Mouse (Mus musculus) cerebellum, adult 18-20 months (tissue): Measurements from ENCODE around the gene Aox3.

Experiments
- DNase-seq, 2 experiments: peaks; one replicate each; pipeline ENCODE4 v3.0.0; 2021

Gene Aox3

DNA sequence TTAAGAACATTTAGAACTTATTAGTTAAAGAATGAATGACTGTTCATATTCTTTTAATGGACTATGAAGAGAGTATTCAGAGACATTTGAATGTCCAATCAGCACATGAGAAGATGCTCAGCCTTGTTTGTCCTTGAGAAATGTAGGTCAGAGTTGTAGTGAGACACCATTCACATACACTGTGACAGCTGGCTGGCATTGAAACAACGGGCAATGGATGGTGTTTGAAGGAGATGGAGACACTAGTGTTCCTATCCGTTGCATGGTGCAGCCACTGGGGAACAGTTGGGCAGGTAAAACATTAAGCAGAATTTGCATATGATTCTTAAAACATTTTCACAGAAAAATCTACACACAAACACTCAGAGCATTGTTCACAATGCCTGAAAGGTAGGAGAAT lies 5.9 kb upstream of the Aox3 start:
- DNase-seq: no peak

DNA sequence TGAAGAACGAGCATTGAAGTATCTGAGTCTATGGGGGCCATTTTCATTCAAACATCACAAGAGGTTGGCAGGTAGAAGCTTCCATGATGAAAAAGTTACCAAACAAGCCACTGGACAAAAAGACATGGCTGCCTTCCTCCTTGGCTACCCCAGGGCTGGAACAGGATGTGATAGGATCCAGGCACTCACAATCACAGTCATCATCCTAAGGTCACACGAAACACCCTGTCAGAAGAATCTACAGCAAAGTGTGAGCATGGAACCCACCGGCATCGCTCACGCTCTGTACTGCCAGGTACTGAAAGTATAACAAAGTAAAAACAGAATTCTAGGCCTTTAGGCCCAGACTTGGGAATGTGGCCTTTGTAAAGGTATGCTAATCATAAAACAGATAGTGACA lies 2.7 kb upstream of the Aox3 start:
- no peak for DNase-seq

DNA sequence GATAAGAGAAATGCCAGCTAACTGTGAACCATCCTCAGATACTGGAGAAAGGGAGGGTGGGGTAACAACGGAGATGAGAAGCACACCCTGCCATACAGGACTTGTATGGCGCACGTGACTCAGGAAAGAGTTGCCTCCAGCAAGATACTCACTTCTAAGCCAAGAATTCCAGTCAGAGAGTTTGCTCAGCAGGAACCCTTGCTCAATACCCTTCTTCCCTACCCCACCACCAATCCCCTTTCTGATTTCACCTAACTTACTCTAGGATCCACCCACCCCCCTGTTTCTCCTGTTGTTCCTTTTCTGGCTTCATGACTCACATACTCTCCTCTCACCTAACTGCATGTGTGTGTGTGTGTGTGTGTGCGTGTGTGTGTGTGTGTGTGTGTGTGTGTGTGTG lies 1.6 kb upstream of the Aox3 start:
- DNase-seq: no peak

DNA sequence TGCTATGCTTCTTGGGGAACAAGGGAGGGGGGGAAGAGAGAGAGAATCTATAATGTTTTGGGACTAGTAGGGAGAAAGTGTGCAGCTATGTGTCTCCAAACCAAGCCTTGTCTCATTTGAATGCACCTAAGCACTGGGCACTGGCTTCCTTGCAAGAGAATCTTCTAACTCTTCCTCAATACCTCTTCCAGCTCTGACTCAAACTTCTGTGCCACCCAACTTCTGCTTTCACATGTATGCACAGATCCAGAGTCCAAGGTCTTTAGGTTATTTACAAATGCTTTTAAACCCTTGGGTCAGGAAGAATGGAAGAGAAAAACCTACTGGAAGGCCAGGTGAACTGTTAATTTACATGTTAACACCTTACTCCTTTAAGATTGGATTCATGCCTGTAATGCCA lies 511 bp downstream of the Aox3 start:
- no peak for DNase-seq

DNA sequence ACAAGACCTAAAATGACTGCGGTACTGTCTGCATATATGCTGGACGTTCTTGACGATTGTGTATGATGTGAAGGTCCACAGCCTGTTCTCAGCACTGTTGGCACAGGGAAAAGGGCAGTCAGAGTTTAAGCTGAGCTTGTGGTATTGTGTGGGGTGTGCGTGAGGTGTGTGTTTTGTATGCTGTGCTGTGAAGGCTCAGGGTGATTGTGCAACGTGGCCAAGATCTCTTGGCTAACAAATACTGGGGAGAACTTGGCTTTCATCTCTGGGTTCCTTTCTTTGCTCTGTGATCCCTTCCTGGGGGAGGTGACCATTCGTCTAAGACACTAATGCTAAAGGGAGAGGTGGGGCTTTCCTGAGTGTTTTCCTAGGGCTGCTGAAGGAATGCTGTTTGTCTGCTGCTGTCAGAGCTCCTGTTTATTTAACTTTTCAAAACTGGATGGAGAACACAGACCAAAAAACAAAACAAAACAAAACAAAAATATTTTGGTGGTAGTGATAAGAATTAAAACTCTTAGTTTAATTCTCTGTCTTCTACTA lies 1.2 kb downstream of the Aox3 start:
- DNase-seq: no peak

DNA sequence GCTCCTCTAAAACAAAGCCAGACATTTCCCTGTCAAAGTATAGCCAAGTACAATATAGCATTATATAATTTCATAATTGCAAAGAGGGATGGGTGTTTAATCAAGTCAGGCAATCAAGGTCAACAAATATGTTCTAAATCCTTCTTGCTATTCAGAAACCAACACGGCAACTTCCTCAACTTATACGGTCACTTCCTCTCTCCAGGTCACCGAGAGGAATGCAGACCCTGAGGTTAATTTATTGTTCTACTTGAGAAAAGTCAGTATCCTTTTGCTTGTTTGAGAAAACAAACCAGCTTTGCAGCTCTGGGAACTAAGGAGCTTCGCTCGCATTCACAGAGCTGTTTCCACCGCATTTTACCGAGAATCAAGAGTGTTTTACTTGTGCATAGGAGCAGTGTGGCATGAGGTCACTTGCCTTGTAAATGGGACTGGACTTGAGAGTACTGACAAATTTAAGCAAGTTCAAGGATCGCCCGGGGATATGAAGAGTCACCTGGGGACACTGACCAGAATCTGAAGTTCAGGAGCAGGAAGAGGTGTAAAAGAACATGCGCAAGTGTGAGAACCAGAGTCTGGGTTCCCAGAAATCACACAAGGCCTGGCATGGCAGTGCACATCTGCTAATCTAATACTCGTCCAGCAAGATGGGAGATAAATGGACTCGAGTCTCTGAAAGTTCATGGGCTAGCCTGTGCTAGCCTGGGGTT lies 1.9 kb downstream of the Aox3 start:
- no peak for DNase-seq

DNA sequence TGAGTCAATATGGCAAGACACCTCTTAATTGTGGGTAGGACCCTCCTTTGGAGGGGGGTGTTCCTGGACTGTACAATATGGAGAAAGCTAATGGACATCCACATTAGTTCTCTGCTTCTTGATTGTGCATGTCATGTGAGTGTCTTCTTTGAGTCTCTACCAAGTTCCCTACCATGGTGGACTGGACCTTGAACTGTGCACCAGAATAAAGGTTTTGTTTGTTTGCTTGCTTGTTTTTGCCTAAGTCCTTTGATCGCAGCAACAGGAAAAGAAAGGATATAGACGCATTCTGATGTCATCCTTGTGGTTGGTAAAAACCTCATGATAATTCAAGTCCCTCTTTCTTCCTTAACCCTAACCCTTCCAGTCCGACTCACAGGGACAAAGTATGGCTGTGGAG lies 5.3 kb downstream of the Aox3 start:
- no peak for DNase-seq

DNA sequence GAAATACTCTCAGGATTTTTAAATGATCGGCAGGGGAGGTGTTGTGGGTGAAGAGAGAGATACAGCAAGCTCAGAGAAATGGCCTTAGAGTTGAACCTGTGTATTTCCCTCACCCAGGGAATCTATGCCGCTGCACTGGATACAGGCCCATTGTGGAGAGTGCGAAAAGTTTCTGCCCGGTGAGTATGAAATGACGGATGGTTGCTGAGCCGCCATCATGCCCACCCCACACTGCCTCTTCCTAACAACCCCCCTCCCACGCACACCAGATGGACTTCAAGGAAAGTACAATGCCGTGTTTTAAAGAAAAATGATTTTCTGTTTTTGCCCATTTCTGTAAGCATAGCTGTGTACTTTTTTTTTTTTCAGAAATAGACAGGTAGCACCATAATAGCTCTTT lies 12.0 kb downstream of the Aox3 start:
- no peak for DNase-seq

DNA sequence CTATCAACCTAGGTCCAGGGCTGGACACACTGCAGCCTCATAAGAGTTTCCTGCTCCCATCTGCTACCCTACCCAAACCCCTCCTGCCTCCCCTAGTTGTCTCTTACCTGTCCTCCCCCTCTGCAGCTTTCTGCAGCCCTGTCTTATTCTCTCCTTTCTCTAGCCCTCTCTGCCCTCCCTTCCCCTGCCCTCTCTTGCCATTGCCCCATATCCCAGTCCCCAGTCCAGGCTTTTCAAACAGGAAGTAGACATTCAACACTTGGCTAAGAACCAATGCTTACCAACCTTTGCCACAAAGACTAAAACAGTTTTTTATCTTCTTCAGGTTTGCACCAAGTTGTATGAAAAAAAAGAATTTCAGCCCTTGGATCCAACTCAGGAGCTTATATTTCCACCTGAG lies 25.0 kb downstream of the Aox3 start:
- DNase-seq: no peak

DNA sequence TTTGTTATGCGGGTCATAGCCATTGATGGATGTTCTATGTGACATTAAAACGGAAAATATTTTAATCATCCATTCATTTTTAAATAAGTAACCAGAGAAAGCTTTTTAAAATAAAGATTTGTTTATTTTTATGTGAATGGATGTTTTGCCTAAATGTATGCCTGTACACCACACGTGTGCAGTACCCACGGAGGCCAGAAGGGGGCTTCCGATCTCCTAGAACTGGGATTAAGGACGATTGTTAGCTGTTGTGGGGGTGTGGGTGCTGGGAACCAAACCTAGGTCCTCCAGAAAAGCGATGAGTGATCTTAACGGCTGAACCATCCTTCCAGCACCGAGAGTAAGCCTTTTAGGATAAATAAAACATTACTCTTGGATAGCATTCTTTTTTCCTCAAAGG lies 26.1 kb downstream of the Aox3 start:
- no peak for DNase-seq

DNA sequence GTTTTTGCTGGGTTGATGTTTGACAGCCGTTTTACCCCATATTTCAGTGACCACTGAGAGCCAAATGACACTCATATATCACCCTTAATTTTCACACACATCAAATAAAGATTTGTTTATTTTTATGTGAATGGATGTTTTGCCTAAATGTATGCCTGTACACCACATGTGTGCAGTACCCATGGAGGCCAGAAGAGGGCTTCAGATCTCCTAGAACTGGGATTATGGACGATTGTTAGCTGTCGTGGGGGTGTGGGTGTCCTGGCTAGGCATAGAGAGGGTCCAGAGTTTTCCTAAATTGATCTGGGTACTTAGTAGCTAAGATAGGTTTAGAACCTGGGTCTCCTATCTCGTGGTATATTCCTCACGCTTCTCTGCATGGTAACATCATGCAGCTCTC lies 27.7 kb downstream of the Aox3 start:
- DNase-seq: no peak

DNA sequence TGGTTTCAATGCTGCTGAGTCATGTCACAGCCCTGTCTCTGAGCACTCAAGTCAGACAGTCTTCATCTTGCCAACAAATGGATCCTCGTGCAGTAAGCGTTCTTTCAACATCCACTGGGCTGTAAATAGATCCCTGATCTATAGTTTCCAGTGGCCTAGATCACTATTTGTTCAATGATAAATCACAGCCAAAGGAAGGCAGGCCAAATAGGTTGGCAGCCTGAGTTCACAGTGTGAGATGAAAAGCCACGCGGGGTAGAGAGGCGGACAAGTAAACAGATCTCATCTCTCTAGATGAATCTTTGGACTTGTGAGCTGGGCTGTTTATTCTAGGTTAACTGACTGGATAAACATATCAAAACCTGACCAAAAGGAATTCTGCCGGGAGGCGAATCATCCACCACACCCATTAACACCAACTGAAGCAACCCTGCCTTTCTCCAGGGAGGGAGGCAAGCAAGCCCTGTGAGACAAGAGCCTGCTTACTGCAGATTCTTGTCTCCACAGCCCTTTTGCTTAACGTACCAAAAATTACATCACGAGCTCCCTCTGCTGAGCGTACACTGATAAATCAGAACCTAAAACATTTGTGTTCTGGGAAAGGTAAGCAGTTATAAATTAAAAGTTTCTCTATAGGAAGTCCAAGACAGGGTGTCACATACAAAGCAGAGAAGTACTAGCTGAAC lies 31.6 kb downstream of the Aox3 start:
- peak; percentile 22 to 26 for DNase-seq

DNA sequence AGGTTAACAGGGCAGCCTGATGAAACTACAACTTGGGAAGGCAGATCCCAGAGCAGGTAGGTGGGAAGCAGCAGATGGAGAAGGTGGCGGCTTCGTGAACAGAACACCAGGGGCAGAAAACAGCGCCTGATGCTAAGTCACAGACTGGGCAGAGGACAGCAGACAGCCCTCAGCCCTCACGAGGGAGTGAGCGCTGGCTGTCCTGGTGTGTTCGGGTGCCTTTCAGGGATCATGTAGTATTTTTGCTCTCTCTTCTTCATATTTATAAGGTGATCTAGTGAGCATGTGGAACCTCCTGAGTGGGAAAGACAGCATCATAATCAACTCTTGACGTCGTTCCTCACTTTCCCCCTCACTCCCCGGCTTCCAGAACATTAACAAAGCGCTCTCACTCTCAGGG lies 33.1 kb downstream of the Aox3 start:
- DNase-seq: no peak

DNA sequence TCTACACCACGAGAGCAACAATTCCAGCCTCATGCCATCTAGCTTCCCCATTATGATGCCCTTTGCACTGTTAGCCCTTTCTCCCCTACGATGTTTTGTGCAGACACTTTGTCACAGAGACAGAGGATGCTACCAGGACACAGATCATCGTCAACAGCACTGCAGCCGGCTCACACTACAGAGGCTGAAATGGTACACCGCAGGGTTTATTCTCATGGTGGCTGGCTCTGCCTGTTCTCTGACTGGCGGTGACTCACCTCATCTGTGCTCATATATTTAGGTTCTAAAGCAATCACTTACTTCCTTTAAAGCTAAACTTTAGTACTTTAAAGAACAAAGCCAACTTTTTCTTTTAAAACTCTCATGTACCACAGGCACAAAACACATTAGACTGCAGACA lies 34.8 kb downstream of the Aox3 start:
- DNase-seq: no peak

DNA sequence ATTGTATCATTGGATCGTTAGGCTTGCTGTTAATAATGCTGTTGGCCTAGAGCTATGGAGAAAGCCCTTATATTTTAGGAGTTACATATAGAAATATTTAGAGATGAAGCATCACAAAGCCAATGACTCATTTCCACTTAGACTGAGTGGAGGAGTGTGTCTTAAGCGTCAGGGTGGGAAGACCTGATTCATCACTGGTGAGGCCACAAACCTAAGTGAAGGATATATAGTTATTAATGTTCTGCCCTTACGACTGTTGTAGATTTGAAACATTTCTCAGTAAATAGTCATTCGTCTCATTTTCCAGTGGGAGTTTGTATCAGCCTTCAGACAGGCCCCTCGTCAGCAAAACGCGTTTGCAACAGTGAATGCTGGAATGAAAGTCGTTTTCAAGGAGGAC lies 39.3 kb downstream of the Aox3 start:
- no peak for DNase-seq

DNA sequence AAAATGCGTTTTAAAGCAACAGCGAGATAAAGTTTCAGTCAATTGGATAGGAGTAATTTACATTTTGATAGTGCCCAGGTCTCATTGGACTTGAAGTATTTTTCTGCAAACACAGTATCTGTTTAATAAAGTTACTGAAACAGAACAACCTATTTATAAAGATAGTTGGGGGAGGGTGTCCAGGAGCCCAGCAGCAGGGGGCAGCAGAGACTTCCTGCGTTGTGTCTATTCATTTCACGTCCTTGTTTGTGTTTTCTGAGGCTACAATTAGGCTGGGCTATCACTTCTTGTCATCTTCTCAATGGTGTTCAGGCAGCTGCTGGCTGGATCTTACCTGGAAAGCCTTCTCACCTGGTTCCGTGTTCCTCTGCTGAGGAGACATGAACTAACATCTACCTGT lies 43.8 kb downstream of the Aox3 start:
- DNase-seq: no peak

DNA sequence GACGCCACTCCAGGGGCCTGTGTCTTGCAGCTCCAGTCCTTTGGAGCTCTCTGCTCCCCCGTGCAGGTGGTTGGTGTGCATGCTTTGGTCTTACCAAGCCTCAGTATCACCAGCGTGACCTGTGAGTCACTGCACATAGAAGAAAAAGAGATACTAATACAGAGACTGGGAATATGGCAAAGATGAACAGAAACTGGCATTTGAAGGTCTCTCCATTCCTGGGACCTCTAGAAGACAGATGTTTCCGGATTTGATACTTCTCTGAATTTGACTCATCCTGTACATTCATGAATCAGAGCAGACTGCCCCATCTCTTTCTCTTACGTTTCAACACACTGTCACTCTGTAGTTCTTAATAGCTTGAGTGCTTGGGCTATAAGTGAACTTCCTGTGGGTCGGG lies 57.0 kb downstream of the Aox3 start:
- no peak for DNase-seq

DNA sequence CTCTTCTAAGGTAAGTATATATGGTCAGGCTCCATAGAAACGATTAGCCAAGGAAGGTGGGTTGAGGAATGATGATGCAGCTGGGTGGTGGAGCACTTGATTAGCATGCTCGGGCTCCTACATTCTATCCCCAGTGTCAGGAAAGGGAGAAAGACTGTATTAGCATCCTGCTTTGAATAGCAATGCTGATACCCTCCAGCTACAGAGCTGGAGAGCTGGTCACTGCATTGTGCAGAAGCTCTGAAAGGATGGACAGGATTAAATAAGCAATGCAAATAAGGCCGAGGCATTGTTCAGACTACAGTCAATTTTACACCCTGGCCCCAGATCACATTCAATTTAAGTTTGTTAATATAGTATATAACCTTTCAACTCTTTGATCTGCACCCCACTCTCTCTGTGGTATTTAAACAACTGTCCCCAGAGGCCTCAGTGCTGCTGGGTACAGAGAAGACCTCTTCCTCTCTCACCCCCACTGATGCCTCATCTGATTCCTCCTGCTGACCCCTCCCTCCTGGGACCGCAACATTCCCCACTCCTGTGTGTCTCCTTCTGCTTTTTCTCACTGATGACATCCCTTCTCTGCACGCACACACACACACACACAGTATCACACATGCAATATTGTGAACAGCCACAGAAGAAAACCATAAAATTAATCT lies 75.7 kb downstream of the Aox3 start:
- no peak for DNase-seq

DNA sequence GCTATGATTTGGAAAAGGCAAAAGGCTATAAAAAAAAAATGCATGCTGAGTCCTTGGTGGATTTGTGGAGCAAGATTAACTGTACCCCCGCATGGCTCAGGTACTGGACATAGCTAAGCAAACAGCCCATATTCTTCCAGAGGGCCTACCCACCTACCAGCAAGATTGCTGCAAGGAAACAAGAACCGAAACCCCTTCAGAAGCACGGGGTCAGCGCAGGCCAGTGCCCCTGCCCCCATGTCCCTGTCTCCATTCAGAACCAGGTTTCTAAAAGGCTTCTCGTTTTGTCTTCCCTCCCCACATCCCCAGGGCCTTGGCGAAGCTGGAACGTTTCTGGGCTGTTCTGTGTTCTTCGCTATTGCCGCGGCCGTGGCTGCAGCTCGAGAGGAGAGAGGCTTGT lies 81.4 kb downstream of the Aox3 start:
- DNase-seq: no peak

DNA sequence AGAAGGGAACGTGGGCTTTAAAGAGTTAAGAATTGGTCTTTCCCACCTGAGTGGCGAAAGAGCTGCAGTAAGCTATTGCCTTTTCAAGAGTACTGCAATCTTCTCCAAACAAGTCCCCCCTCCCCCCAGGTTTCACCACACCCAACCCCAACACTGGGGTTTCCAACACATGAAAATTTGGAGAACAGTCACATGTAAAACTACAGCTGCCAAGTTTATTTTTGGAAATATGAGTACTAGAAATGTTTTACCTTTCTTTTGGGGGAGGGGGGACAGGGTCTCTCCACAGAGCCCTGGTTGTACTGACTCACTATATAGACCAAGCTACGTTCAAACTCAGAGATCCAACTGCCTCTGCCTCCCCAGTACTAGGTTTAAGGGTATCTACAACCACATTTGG lies 82.1 kb downstream of the Aox3 start:
- DNase-seq: no peak

DNA sequence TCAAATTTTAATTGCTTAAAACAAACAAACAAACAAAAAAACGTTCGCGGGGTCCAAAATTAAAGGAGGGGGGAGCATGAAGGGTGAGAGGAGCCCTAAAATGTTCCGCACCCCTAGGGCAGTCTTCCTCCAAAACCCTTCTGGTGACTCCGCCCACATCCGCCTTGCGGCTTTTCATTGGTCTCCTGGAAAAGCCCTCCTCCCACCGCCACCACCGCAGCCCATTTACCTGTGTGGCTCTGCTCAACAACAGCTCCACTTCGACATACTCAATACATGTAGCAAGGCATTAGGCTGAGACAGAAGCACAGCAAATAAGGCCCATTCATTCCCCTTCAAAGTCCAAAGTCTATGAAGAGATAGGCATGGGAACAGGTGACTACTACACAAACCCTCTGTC lies 82.6 kb downstream of the Aox3 start:
- no peak for DNase-seq

DNA sequence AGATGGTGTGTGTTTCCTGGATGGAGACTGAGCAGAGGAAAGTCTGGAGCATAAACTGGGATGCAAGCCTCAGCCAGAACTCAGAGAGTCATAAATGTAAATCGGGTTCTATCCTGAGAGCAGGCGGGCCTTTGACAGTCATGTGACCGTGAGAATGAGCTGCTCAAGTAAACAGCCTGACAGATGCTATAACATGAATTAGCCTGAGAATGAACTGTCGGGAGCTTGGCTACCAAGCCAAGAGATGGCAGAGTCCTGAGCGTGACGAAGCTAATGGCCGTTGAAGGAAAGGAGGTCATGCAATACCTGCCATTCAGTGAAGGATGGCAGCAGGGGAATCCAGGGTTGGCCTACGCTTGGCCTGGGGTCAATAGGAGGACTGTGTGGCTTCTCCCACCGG lies 84.1 kb downstream of the Aox3 start:
- DNase-seq: no peak

DNA sequence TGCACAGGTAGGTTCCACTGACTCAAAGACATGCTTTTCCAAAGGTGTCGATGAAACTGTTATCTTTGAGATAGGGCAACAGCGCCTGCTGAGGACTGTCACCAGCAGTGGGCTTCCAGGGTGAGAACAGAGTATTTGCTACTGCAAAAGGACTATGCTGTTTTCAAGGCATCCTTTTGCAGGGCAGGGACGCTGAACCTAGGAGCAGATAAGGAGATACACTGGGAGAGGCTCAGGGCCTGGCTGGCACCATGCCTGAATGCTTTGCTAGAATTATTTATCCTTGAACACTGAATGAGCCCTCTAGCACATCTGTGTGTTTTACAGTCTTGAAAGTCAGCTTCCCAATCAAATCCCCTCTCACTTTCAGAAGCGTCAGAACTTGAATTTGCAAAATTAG lies 85.5 kb downstream of the Aox3 start:
- DNase-seq: no peak

DNA sequence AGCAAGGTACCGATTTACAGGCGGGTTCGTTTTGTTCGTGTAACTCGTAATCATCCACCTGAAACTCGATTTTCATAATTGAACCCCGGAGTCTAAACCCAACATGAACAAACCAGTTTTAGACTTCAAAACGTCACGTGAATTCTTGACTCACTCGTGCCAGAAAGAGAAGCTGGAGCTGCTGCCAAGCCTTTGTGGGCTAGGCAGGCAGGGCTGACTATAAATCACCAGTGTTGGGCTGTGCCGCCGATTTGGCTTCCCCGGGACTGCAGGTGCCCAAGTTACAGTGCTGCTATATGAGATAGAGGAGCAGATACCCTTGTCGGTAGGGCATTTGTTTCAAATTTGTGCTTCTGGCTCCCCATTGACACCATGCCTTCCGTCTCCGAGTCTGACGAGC lies 97.3 kb downstream of the Aox3 start, which contains the start of gene Aox4:
Gene Aox4, plus strand, starts transcription at position 195 of the 400 bp plus-strand sequence.
- no peak for DNase-seq
